Mouse (Mus musculus) neural tube, embryonic 11.5 days (tissue): ENCODE measurements around the gene Actr3. TPM values are rescaled to one million over a fixed set of nuclear protein-coding genes. Genes with fewer than 3 reads are reported as not detected.

Experiments
- ATAC-seq: fragments of 200-750 bp; cut with Nextera tagmentation; 2 replicates; pipeline ENCODE4 v1.8.0; 2017; ENCODE audit warnings: moderate number of reproducible peaks, mild to moderate bottlenecking, moderate TSS enrichment, moderate library complexity; ENCODE audit not compliant: insufficient read depth, low FRiP score, low TSS enrichment
- DNase-seq: peaks from one replicate; pipeline ENCODE4 v3.0.0-alpha.2; 2015; ENCODE audit warnings: low spot score
- H3K27ac ChIP-seq: fragments of 300-500 bp; sonication (generic); 2 replicates; pipeline ENCODE4 v1.5.1; 2014; ENCODE audit warnings: low read depth, mild to moderate bottlenecking, low read length
- H3K27me3 ChIP-seq: fragments of 300-500 bp; sonication (generic); 2 replicates; pipeline ENCODE4 v1.6.1; 2014; ENCODE audit warnings: mild to moderate bottlenecking, low read length, mixed read lengths; ENCODE audit not compliant: control insufficient read depth, insufficient read depth
- H3K36me3 ChIP-seq: fragments of 300-500 bp; sonication (generic); 2 replicates; pipeline ENCODE4 v1.6.1; 2014; ENCODE audit warnings: mild to moderate bottlenecking, low read length, moderate library complexity, mixed read lengths; ENCODE audit not compliant: control insufficient read depth, insufficient read depth
- H3K4me1 ChIP-seq: fragments of 300-500 bp; sonication (generic); 2 replicates; pipeline ENCODE4 v1.6.1; 2014; ENCODE audit warnings: low read length, mixed read lengths; ENCODE audit not compliant: control insufficient read depth, insufficient read depth
- H3K4me2 ChIP-seq: fragments of 300-500 bp; sonication (generic); 2 replicates; pipeline ENCODE4 v1.6.1; 2014; ENCODE audit warnings: low read depth, mild to moderate bottlenecking, moderate library complexity
- H3K4me3 ChIP-seq: fragments of 300-500 bp; sonication (generic); 2 replicates; pipeline ENCODE4 v1.5.1; 2014; ENCODE audit warnings: low read depth, low read length
- H3K9ac ChIP-seq: fragments of 300-500 bp; sonication (generic); 2 replicates; pipeline ENCODE4 v1.6.1; 2014; ENCODE audit warnings: mild to moderate bottlenecking, low read length
- H3K9me3 ChIP-seq: fragments of 300-500 bp; sonication (generic); 2 replicates; pipeline ENCODE4 v1.6.1; 2016; ENCODE audit warnings: low read length; ENCODE audit not compliant: control insufficient read depth
- WGBS: fragments of 180-500 bp; shearing (Covaris S2); extraction: QIAGEN DNeasy Blood & Tissue Kit; methylation state at CpG from one replicate; pipeline ENCODE4 v1.1.7; 2014; 5-methylcytosine and 5-hydroxymethylcytosine counted together
- polyA plus RNA-seq: library from polyadenylated mRNA; unstranded; fragments of >200 nt; fragmentation: Nextera tagmentation; extraction: Ambion mirVana; gene quantifications from 2 replicates; pipeline ENCODE4 v1.2.1, GENCODE M21; 2014

Gene Actr3
- 270 and 284 TPM in 2 replicates for polyA plus RNA-seq

GRCm38 (mm10) chr1:125435369-125436135, at the start of gene Actr3:
Gene Actr3, minus strand, starts transcription at chr1:125435727.
- peak within 1 kb of the TSS; percentile 61 for H3K4me2 ChIP-seq
- under 1% methylated on average over 34 of the region's 59 CpGs for WGBS
- DNase-seq = peak; percentile 100
- H3K27ac ChIP-seq = peak within 1 kb of the TSS; percentile 97
- peak within 1 kb of the TSS; percentile 87 for H3K9ac ChIP-seq
- H3K4me1 ChIP-seq = 0 out of 2 replicates have a peak, but pooled peaks cover 7% of the 10 kb centered on the region
- H3K36me3 ChIP-seq = no peaks in the 10 kb centered on the region
- no peaks in the 10 kb centered on the region for H3K27me3 ChIP-seq
- peak within 1 kb of the TSS; percentile 84 for H3K4me3 ChIP-seq
- peak; percentile 95 for ATAC-seq
- no peaks in the 10 kb centered on the region for H3K9me3 ChIP-seq

GRCm38 (mm10) chr1:125482459-125483287, 47.1 kb upstream of the Actr3 start:
- Histone ChIP-seq H3K27ac (no peak overlapping the region), H3K9ac (no peak overlapping the region), H3K36me3 (no peaks in the 10 kb centered on the region), H3K9me3 (no peaks in the 10 kb centered on the region), H3K27me3 (no peaks in the 10 kb centered on the region), H3K4me2 (no peak overlapping the region), H3K4me3 (no peak overlapping the region), H3K4me1 (no peaks in the 10 kb centered on the region)
- ATAC-seq (no peak), DNase-seq (no peak)
- 90% methylated on average over 10 of the region's 10 CpGs for WGBS

- Histone ChIP-seq H3K9ac (no peak overlapping the region), H3K4me3 (no peak overlapping the region), H3K9me3 (no peaks in the 10 kb centered on the region), H3K36me3 (no peaks in the 10 kb centered on the region), H3K4me1 (no peaks in the 10 kb centered on the region), H3K27me3 (no peaks in the 10 kb centered on the region), H3K27ac (no peak overlapping the region), H3K4me2 (no peak overlapping the region)
- ATAC-seq (no peak), DNase-seq (no peak)
Measured at GRCm38 (mm10) chr1:125481842-125482241, 46.3 kb upstream of the Actr3 start.

- Histone ChIP-seq H3K4me3 (no peak overlapping the region), H3K36me3 (no peaks in the 10 kb centered on the region), H3K27ac (no peak overlapping the region), H3K27me3 (no peaks in the 10 kb centered on the region), H3K9ac (no peak overlapping the region), H3K4me1 (no peaks in the 10 kb centered on the region), H3K9me3 (no peaks in the 10 kb centered on the region), H3K4me2 (no peak overlapping the region)
- ATAC-seq (no peak), DNase-seq (no peak)
- WGBS = 85% methylated on average over 6 of the region's 6 CpGs
Measured at GRCm38 (mm10) chr1:125478588-125478987, 43.1 kb upstream of the Actr3 start.

GRCm38 (mm10) chr1:125475961-125476682, 40.6 kb upstream of the Actr3 start:
- DNase-seq (no peak), ATAC-seq (no peak)

GRCm38 (mm10) chr1:125473866-125474265, 38.3 kb upstream of the Actr3 start:
- WGBS = 85% methylated on average over 3 of the region's 3 CpGs
- Histone ChIP-seq H3K27me3 (no peaks in the 10 kb centered on the region), H3K27ac (no peak overlapping the region), H3K9ac (no peak overlapping the region), H3K4me2 (no peak overlapping the region), H3K4me1 (no peaks in the 10 kb centered on the region), H3K9me3 (no peaks in the 10 kb centered on the region), H3K4me3 (no peak overlapping the region), H3K36me3 (no peaks in the 10 kb centered on the region)
- no peak for ATAC-seq
- DNase-seq = no peak

More at GRCm38 (mm10) chr1:125475961-125476682, 40.6 kb upstream of the Actr3 start:
- no peaks in the 10 kb centered on the region for H3K36me3 ChIP-seq
- H3K9me3 ChIP-seq = no peaks in the 10 kb centered on the region
- no peak overlapping the region for H3K4me3 ChIP-seq
- WGBS = 78% methylated on average over 6 of the region's 6 CpGs
- H3K4me1 ChIP-seq = no peaks in the 10 kb centered on the region
- H3K27me3 ChIP-seq = no peaks in the 10 kb centered on the region
- no peak overlapping the region for H3K27ac ChIP-seq
- H3K9ac ChIP-seq = no peak overlapping the region
- no peak overlapping the region for H3K4me2 ChIP-seq

- Histone ChIP-seq H3K9me3 (no peaks in the 10 kb centered on the region), H3K9ac (no peak overlapping the region), H3K4me1 (no peaks in the 10 kb centered on the region), H3K27me3 (no peaks in the 10 kb centered on the region), H3K4me2 (no peak overlapping the region), H3K36me3 (no peaks in the 10 kb centered on the region), H3K4me3 (no peak overlapping the region), H3K27ac (no peak overlapping the region)
- no peak for ATAC-seq
- no peak for DNase-seq
- WGBS = 76% methylated on average over 4 of the region's 4 CpGs
Measured at GRCm38 (mm10) chr1:125473126-125473666, 37.7 kb upstream of the Actr3 start.

GRCm38 (mm10) chr1:125470805-125471648, 35.5 kb upstream of the Actr3 start:
- 87% methylated on average over 4 of the region's 4 CpGs for WGBS

More at GRCm38 (mm10) chr1:125470805-125471648, 35.5 kb upstream of the Actr3 start:
- H3K4me2 ChIP-seq = no peak overlapping the region
- no peak overlapping the region for H3K27ac ChIP-seq
- DNase-seq (no peak), ATAC-seq (no peak)
- no peaks in the 10 kb centered on the region for H3K4me1 ChIP-seq
- no peaks in the 10 kb centered on the region for H3K36me3 ChIP-seq
- H3K9me3 ChIP-seq = no peaks in the 10 kb centered on the region
- no peaks in the 10 kb centered on the region for H3K27me3 ChIP-seq
- H3K4me3 ChIP-seq = no peak overlapping the region
- H3K9ac ChIP-seq = no peak overlapping the region
